Mouse (Mus musculus) small intestine, adult 2 months (tissue): ENCODE results near the gene Prkag2. TPM values are rescaled to one million over a fixed set of nuclear protein-coding genes. Genes with fewer than 3 reads are reported as not detected.
A peak's percentile ranks its signal among the peaks of the same experiment; 100 is the strongest.

ENCODE experiments used
- H3K27ac ChIP-seq: fragments of 200-500 bp; 2 replicates; pipeline ENCODE4 v1.5.1; 2012; ENCODE audit warnings: low read depth, low read length, control low read depth, inconsistent platforms; ENCODE audit not compliant: insufficient read depth
- H3K27me3 ChIP-seq: fragments of 200-500 bp; 2 replicates; pipeline ENCODE4 v1.6.1; 2012; ENCODE audit warnings: mild to moderate bottlenecking, moderate library complexity, low read length, inconsistent platforms; ENCODE audit not compliant: control insufficient read depth, insufficient read depth
- H3K36me3 ChIP-seq: fragments of 200-500 bp; 2 replicates; pipeline ENCODE4 v1.6.1; 2012; ENCODE audit warnings: mild to moderate bottlenecking, low read length, control low read depth, inconsistent platforms; ENCODE audit not compliant: control insufficient read depth, insufficient read depth
- H3K4me1 ChIP-seq: fragments of 200-500 bp; 2 replicates; pipeline ENCODE4 v1.6.1; 2012; ENCODE audit warnings: low read length, inconsistent platforms, mixed read lengths; ENCODE audit not compliant: control insufficient read depth, insufficient read depth, insufficient read length
- H3K4me3 ChIP-seq: fragments of 200-500 bp; 2 replicates; pipeline ENCODE4 v1.5.1; 2012; ENCODE audit warnings: low read depth, mild to moderate bottlenecking, control low read depth, inconsistent platforms, low read length, moderate library complexity
- CTCF ChIP-seq: fragments of 200-500 bp; IDR thresholded peaks from 2 replicates; pipeline ENCODE4 v1.5.1; 2012; ENCODE audit warnings: low read depth, mild to moderate bottlenecking, control low read depth, inconsistent platforms, low read length, moderate library complexity, mixed read lengths; ENCODE audit not compliant: insufficient replicate concordance, insufficient read length; ENCODE audit errors: extremely low read depth
- POLR2A ChIP-seq: fragments of 200-500 bp; IDR thresholded peaks from 2 replicates; pipeline ENCODE4 v1.6.1; 2012; ENCODE audit warnings: low read depth, mild to moderate bottlenecking, control low read depth, inconsistent platforms, low read length, moderate library complexity
- WGBS: fragments of 180-500 bp; shearing (Covaris S2); methylation state at CpG from one replicate; pipeline ENCODE4 v1.1.7; 2018; 5-methylcytosine and 5-hydroxymethylcytosine counted together
- polyA plus RNA-seq: library from polyadenylated mRNA; depleted of rRNA; stranded (reverse); fragments of >200 nt; gene quantifications from 2 replicates; pipeline ENCODE4 v1.2.3, GENCODE M21; 2012

Prkag2 gene
- polyA plus RNA-seq, 1 experiment: 13.8 TPM

- no peak for TF ChIP-seq CTCF
- TF ChIP-seq POLR2A: no peak
Measured at GRCm38 (mm10) chr5:25012134-25012533, 88.3 kb downstream of the Prkag2 start.

GRCm38 (mm10) chr5:25011019-25011485, 89.4 kb downstream of the Prkag2 start:
- H3K4me1 ChIP-seq: peaks cover 20% of the 10 kb centered on the region
- WGBS: 9% methylated on average over 8 of the region's 8 CpGs
- H3K27ac ChIP-seq: no peak overlapping the region
- no peak for TF ChIP-seq POLR2A
- peak; percentile 98; the same call in 1 of the 2 replicates for TF ChIP-seq CTCF
- no peaks in the 10 kb centered on the region for H3K36me3 ChIP-seq
- H3K27me3 ChIP-seq: no peaks in the 10 kb centered on the region
- H3K4me3 ChIP-seq: no peak overlapping the region

More at GRCm38 (mm10) chr5:25012134-25012533, 88.3 kb downstream of the Prkag2 start:
- WGBS: 29% methylated on average over 4 of the region's 4 CpGs
- Histone ChIP-seq H3K4me3 (no peak overlapping the region), H3K4me1 (peaks cover 14% of the 10 kb centered on the region), H3K27me3 (no peaks in the 10 kb centered on the region), H3K36me3 (no peaks in the 10 kb centered on the region), H3K27ac (peak overlapping the region; percentile 9; the same call in 1 of the 2 replicates)

- TF ChIP-seq POLR2A (no peak), CTCF (peak; percentile 87; the same call in 1 of the 2 replicates)
- whole genome bisulfite sequencing: 12% methylated on average over 9 of the region's 9 CpGs
- H3K27ac ChIP-seq: no peak overlapping the region
- no peak overlapping the region for H3K4me3 ChIP-seq
- peaks cover 22% of the 10 kb centered on the region for H3K4me1 ChIP-seq
- H3K36me3 ChIP-seq: no peaks in the 10 kb centered on the region
- H3K27me3 ChIP-seq: no peaks in the 10 kb centered on the region
Measured at GRCm38 (mm10) chr5:25010438-25010892, 90.0 kb downstream of the Prkag2 start.

- TF ChIP-seq POLR2A (no peak), CTCF (no peak)
- Histone ChIP-seq H3K4me3 (no peak overlapping the region), H3K27me3 (no peaks in the 10 kb centered on the region), H3K27ac (no peak overlapping the region), H3K36me3 (no peaks in the 10 kb centered on the region), H3K4me1 (peaks cover 24% of the 10 kb centered on the region)
- WGBS: 91% methylated on average over 3 of the region's 3 CpGs
Measured at GRCm38 (mm10) chr5:25009770-25010169, 90.7 kb downstream of the Prkag2 start.

GRCm38 (mm10) chr5:25008966-25009365, 91.5 kb downstream of the Prkag2 start:
- 77% methylated on average over 3 of the region's 3 CpGs for whole genome bisulfite sequencing
- peaks cover 24% of the 10 kb centered on the region for H3K4me1 ChIP-seq
- no peaks in the 10 kb centered on the region for H3K36me3 ChIP-seq
- H3K27ac ChIP-seq: no peak overlapping the region
- TF ChIP-seq CTCF (no peak), POLR2A (no peak)
- H3K4me3 ChIP-seq: no peak overlapping the region
- no peaks in the 10 kb centered on the region for H3K27me3 ChIP-seq

- WGBS: 36% methylated on average over 8 of the region's 8 CpGs
- Histone ChIP-seq H3K4me1 (peaks cover 19% of the 10 kb centered on the region), H3K4me3 (no peak overlapping the region), H3K36me3 (no peaks in the 10 kb centered on the region), H3K27ac (no peak overlapping the region), H3K27me3 (no peaks in the 10 kb centered on the region)
- TF ChIP-seq POLR2A: no peak
- TF ChIP-seq CTCF: peak; percentile 96
Measured at GRCm38 (mm10) chr5:25006848-25007247, 93.6 kb downstream of the Prkag2 start.

- Histone ChIP-seq H3K4me3 (no peak overlapping the region), H3K4me1 (peaks cover 19% of the 10 kb centered on the region), H3K27me3 (no peaks in the 10 kb centered on the region), H3K36me3 (no peaks in the 10 kb centered on the region), H3K27ac (peak overlapping the region; percentile 32; the same call in 1 of the 2 replicates)
- TF ChIP-seq POLR2A: no peak
- TF ChIP-seq CTCF: no peak
- WGBS: 12% methylated on average over 6 of the region's 6 CpGs
Measured at GRCm38 (mm10) chr5:25005532-25006129, 94.8 kb downstream of the Prkag2 start.
